Mouse (Mus musculus) cerebellum, adult 2 months (tissue): Measurements from ENCODE around the gene Ppp1r13l. TPM values are rescaled to one million over a fixed set of nuclear protein-coding genes. Genes with fewer than 3 reads are reported as not detected.

ENCODE experiments used
- DNase-seq, 2 experiments: peaks; one replicate each; pipeline ENCODE4 v3.0.0; 2021
- H3K27ac ChIP-seq: fragments of 200-500 bp; 2 replicates; pipeline ENCODE4 v1.5.1; 2012; ENCODE audit warnings: low read length, control low read depth, inconsistent platforms; ENCODE audit not compliant: insufficient read depth
- H3K27me3 ChIP-seq: fragments of 200-500 bp; 2 replicates; pipeline ENCODE4 v1.6.1; 2012; ENCODE audit warnings: inconsistent platforms, mild to moderate bottlenecking, low read length, moderate library complexity; ENCODE audit not compliant: control insufficient read depth, insufficient read depth
- H3K4me1 ChIP-seq: fragments of 200-500 bp; 2 replicates; pipeline ENCODE4 v1.6.1; 2011; ENCODE audit warnings: low read length; ENCODE audit not compliant: control insufficient read depth, insufficient read depth
- H3K4me3 ChIP-seq: fragments of 200-500 bp; replicated peaks from 2 replicates; pipeline ENCODE3; 2011; ENCODE audit warnings: mild to moderate bottlenecking, low read depth, low read length, control low read depth; ENCODE audit not compliant: insufficient read depth
- CTCF ChIP-seq: fragments of 200-500 bp; IDR thresholded peaks from 2 replicates; pipeline ENCODE4 v1.5.1; 2011; ENCODE audit warnings: low read depth, mild to moderate bottlenecking, control low read depth, low read length, moderate library complexity, borderline replicate concordance; ENCODE audit not compliant: insufficient read depth
- POLR2A ChIP-seq: fragments of 200-500 bp; IDR thresholded peaks from 2 replicates; pipeline ENCODE4 v1.6.1; 2011; ENCODE audit warnings: low read length, control low read depth, borderline replicate concordance; ENCODE audit not compliant: insufficient read depth
- WGBS: fragments of 180-500 bp; shearing (Covaris S2); methylation state at CpG from one replicate; pipeline ENCODE4 v1.1.7; 2018; 5-methylcytosine and 5-hydroxymethylcytosine counted together
- polyA plus RNA-seq: library from polyadenylated mRNA; depleted of rRNA; stranded (reverse); fragments of >200 nt; gene quantifications from 2 replicates; pipeline ENCODE4 v1.2.3, GENCODE M21; 2012

Ppp1r13l gene
- polyA plus RNA-seq, 1 experiment: 4.8 TPM

GRCm38 (mm10) chr7:19350221-19350620, 9.3 kb upstream of the Ppp1r13l start:
- Histone ChIP-seq H3K27me3 (no peaks in the 10 kb centered on the region), H3K4me3 (no peak overlapping the region), H3K27ac (no peak overlapping the region), H3K4me1 (no peaks in the 10 kb centered on the region)
- DNase-seq: no peak
- no peak for TF ChIP-seq CTCF
- TF ChIP-seq POLR2A: no peak
- WGBS: 94% methylated on average over 8 of the region's 8 CpGs

- no peak for DNase-seq
- Histone ChIP-seq H3K4me3 (no peak overlapping the region), H3K27me3 (no peaks in the 10 kb centered on the region), H3K27ac (no peak overlapping the region), H3K4me1 (0 out of 2 replicates have a peak, but pooled peaks cover 5% of the 10 kb centered on the region)
- WGBS: 80% methylated on average over 5 of the region's 5 CpGs
- TF ChIP-seq POLR2A (no peak), CTCF (no peak)
These were observed 4.6 kb upstream of the Ppp1r13l start for GRCm38 (mm10) chr7:19354991-19355390.

- H3K27me3 ChIP-seq: no peaks in the 10 kb centered on the region
- H3K27ac ChIP-seq: no peak overlapping the region
- 56% methylated on average over 10 of the region's 10 CpGs for WGBS
- no peak for DNase-seq
- H3K4me3 ChIP-seq: no peak overlapping the region
- TF ChIP-seq CTCF (no peak), POLR2A (no peak)
- 0 out of 2 replicates have a peak, but pooled peaks cover 5% of the 10 kb centered on the region for H3K4me1 ChIP-seq
These were observed 3.2 kb upstream of the Ppp1r13l start for GRCm38 (mm10) chr7:19356311-19356710.

GRCm38 (mm10) chr7:19357381-19358375, 1.9 kb upstream of the Ppp1r13l start:
- Histone ChIP-seq H3K27ac (no peak overlapping the region), H3K27me3 (no peaks in the 10 kb centered on the region), H3K4me1 (0 out of 2 replicates have a peak, but pooled peaks cover 5% of the 10 kb centered on the region), H3K4me3 (no peak overlapping the region)
- TF ChIP-seq CTCF (no peak), POLR2A (no peak)
- no peak for DNase-seq
- 81% methylated on average over 25 of the region's 25 CpGs for WGBS

GRCm38 (mm10) chr7:19358634-19359033, 915 bp upstream of the Ppp1r13l start:
- Histone ChIP-seq H3K4me3 (peak overlapping the region; percentile 96), H3K27ac (no peak overlapping the region), H3K27me3 (no peaks in the 10 kb centered on the region), H3K4me1 (0 out of 2 replicates have a peak, but pooled peaks cover 5% of the 10 kb centered on the region)
- no peak for DNase-seq
- 14% methylated on average over 13 of the region's 13 CpGs for WGBS
- no peak for TF ChIP-seq CTCF
- TF ChIP-seq POLR2A: no peak

- peak; percentile 75 to 78 for DNase-seq
- H3K4me3 ChIP-seq: peak overlapping the region; percentile 96
- WGBS: under 1% methylated on average over 45 of the region's 45 CpGs
- H3K27me3 ChIP-seq: no peaks in the 10 kb centered on the region
- H3K27ac ChIP-seq: peak overlapping the region; percentile 2; the same call in 1 of the 2 replicates
- H3K4me1 ChIP-seq: 0 out of 2 replicates have a peak, but pooled peaks cover 5% of the 10 kb centered on the region
- no peak for TF ChIP-seq POLR2A
- no peak for TF ChIP-seq CTCF
These were observed 518 bp downstream of the Ppp1r13l start for GRCm38 (mm10) chr7:19359892-19360641.

GRCm38 (mm10) chr7:19360944-19361343, 1.4 kb downstream of the Ppp1r13l start:
- H3K4me1 ChIP-seq: 0 out of 2 replicates have a peak, but pooled peaks cover 5% of the 10 kb centered on the region
- H3K27ac ChIP-seq: peak overlapping the region; percentile 32; the same call in 1 of the 2 replicates
- under 1% methylated on average over 27 of the region's 27 CpGs for WGBS
- peak overlapping the region; percentile 96 for H3K4me3 ChIP-seq
- TF ChIP-seq CTCF (no peak), POLR2A (peak; percentile 33; the same call in 1 of the 2 replicates)
- DNase-seq: peak; percentile 91 to 95
- H3K27me3 ChIP-seq: no peaks in the 10 kb centered on the region
